Mouse (Mus musculus): Measurements from ENCODE around the gene Pdk3. TPM values are rescaled to one million over a fixed set of nuclear protein-coding genes. Genes with fewer than 3 reads are reported as not detected.

The Pdk3 gene
- polyA plus RNA-seq, 2 experiments, result 31.0 to 56.7 TPM

GRCm38 (mm10) chrX:93732975-93733748 lies 98.8 kb downstream of the Pdk3 start:
- no peak for TF ChIP-seq POLR2A (IDR thresholded peaks at IDR 0.05; ENCODE audit: borderline replicate concordance, extremely low read depth, insufficient read depth, insufficient read length)
- WGBS, result 66% methylated on average over 6 of the region's 6 CpGs

GRCm38 (mm10) chrX:93732407-93732806 lies 99.6 kb downstream of the Pdk3 start:
- H3K9ac ChIP-seq (ENCODE audit: low read depth, low read length, severe bottlenecking), result no peak overlapping the region
- no peak overlapping the region for H3K27ac ChIP-seq (replicated peaks; ENCODE audit: low read depth, low read length)
- DNase-seq (ENCODE audit: low spot score), result no peak
- ATAC-seq (ENCODE audit: low FRiP score, low read depth), result no peak
- TF ChIP-seq POLR2A (IDR thresholded peaks at IDR 0.05; ENCODE audit: borderline replicate concordance, extremely low read depth, insufficient read depth, insufficient read length), result no peak
- no peak overlapping the region for H3K4me3 ChIP-seq (replicated peaks; ENCODE audit: low read length)
- no peaks in the 10 kb centered on the region for H3K9me3 ChIP-seq (ENCODE audit: control insufficient read depth, low read length)
- no peak overlapping the region for H3K4me2 ChIP-seq (replicated peaks; ENCODE audit: low read depth, low read length, severe bottlenecking)
- H3K36me3 ChIP-seq (ENCODE audit: control insufficient read depth, insufficient read depth, low read length), result no peaks in the 10 kb centered on the region
- H3K4me1 ChIP-seq (ENCODE audit: control insufficient read depth, insufficient read depth, low read length), result no peaks in the 10 kb centered on the region
- no peaks in the 10 kb centered on the region for H3K27me3 ChIP-seq (ENCODE audit: control insufficient read depth, insufficient read depth, low read length)

More at GRCm38 (mm10) chrX:93732975-93733748, 98.8 kb downstream of the Pdk3 start:
- H3K9ac ChIP-seq (ENCODE audit: low read depth, low read length, severe bottlenecking), result no peak overlapping the region
- H3K36me3 ChIP-seq (ENCODE audit: control insufficient read depth, insufficient read depth, low read length), result no peaks in the 10 kb centered on the region
- H3K9me3 ChIP-seq (ENCODE audit: control insufficient read depth, low read length), result no peaks in the 10 kb centered on the region
- DNase-seq (ENCODE audit: low spot score) (no peak), ATAC-seq (ENCODE audit: low FRiP score, low read depth) (no peak)
- H3K4me2 ChIP-seq (replicated peaks; ENCODE audit: low read depth, low read length, severe bottlenecking), result no peak overlapping the region
- no peak overlapping the region for H3K27ac ChIP-seq (replicated peaks; ENCODE audit: low read depth, low read length)
- no peak overlapping the region for H3K4me3 ChIP-seq (replicated peaks; ENCODE audit: low read length)
- H3K4me1 ChIP-seq (ENCODE audit: control insufficient read depth, insufficient read depth, low read length), result no peaks in the 10 kb centered on the region
- no peaks in the 10 kb centered on the region for H3K27me3 ChIP-seq (ENCODE audit: control insufficient read depth, insufficient read depth, low read length)

- WGBS, result 91% methylated on average over 8 of the region's 8 CpGs
These were observed 101.1 kb downstream of the Pdk3 start for GRCm38 (mm10) chrX:93730854-93731253.

GRCm38 (mm10) chrX:93729529-93729928 lies 102.5 kb downstream of the Pdk3 start:
- Histone ChIP-seq H3K9ac (ENCODE audit: low read depth, low read length, severe bottlenecking) (no peak overlapping the region), H3K4me3 (replicated peaks; ENCODE audit: low read length) (no peak overlapping the region), H3K27ac (replicated peaks; ENCODE audit: low read depth, low read length) (no peak overlapping the region), H3K36me3 (ENCODE audit: control insufficient read depth, insufficient read depth, low read length) (no peaks in the 10 kb centered on the region), H3K27me3 (ENCODE audit: control insufficient read depth, insufficient read depth, low read length) (no peaks in the 10 kb centered on the region), H3K4me2 (replicated peaks; ENCODE audit: low read depth, low read length, severe bottlenecking) (no peak overlapping the region), H3K9me3 (ENCODE audit: control insufficient read depth, low read length) (no peaks in the 10 kb centered on the region), H3K4me1 (ENCODE audit: control insufficient read depth, insufficient read depth, low read length) (no peaks in the 10 kb centered on the region)
- no peak for ATAC-seq (ENCODE audit: low FRiP score, low read depth)
- no peak for TF ChIP-seq POLR2A (IDR thresholded peaks at IDR 0.05; ENCODE audit: borderline replicate concordance, extremely low read depth, insufficient read depth, insufficient read length)
- DNase-seq (ENCODE audit: low spot score), result no peak
- WGBS, result 84% methylated on average over 1 of the region's 1 CpGs

More at GRCm38 (mm10) chrX:93730854-93731253, 101.1 kb downstream of the Pdk3 start:
- ATAC-seq (ENCODE audit: low FRiP score, low read depth) (no peak), DNase-seq (ENCODE audit: low spot score) (no peak)
- no peak overlapping the region for H3K9ac ChIP-seq (ENCODE audit: low read depth, low read length, severe bottlenecking)
- H3K9me3 ChIP-seq (ENCODE audit: control insufficient read depth, low read length), result no peaks in the 10 kb centered on the region
- H3K36me3 ChIP-seq (ENCODE audit: control insufficient read depth, insufficient read depth, low read length), result no peaks in the 10 kb centered on the region
- no peak overlapping the region for H3K4me3 ChIP-seq (replicated peaks; ENCODE audit: low read length)
- no peaks in the 10 kb centered on the region for H3K4me1 ChIP-seq (ENCODE audit: control insufficient read depth, insufficient read depth, low read length)
- no peak overlapping the region for H3K27ac ChIP-seq (replicated peaks; ENCODE audit: low read depth, low read length)
- H3K4me2 ChIP-seq (replicated peaks; ENCODE audit: low read depth, low read length, severe bottlenecking), result no peak overlapping the region
- TF ChIP-seq POLR2A (IDR thresholded peaks at IDR 0.05; ENCODE audit: borderline replicate concordance, extremely low read depth, insufficient read depth, insufficient read length), result no peak
- H3K27me3 ChIP-seq (ENCODE audit: control insufficient read depth, insufficient read depth, low read length), result no peaks in the 10 kb centered on the region

Other genes starting within 250 kb of the Pdk3 start
- gene Pola1, start 200.0 kb downstream of the Pdk3 start, polyA plus RNA-seq (2012; rRNA removed), result 7.3 and 9.2 TPM in 2 replicates
- gene Pola1, start 200.0 kb downstream of the Pdk3 start, polyA plus RNA-seq (2014; fragmentation: Nextera tagmentation; extraction: Ambion mirVana), result 14.2 and 14.5 TPM in 2 replicates
- 3.3 and 3.4 TPM in 2 replicates for gene Pcyt1b, start 177.3 kb downstream of the Pdk3 start, polyA plus RNA-seq (2012; rRNA removed)
- 2.1 and 2.4 TPM in 2 replicates for gene Pcyt1b, start 177.3 kb downstream of the Pdk3 start, polyA plus RNA-seq (2014; fragmentation: Nextera tagmentation; extraction: Ambion mirVana)
- gene AU015836, start 136.5 kb upstream of the Pdk3 start, polyA plus RNA-seq (2012; rRNA removed), result 0.32 and 0.33 TPM in 2 replicates
- 0.19 and 0.23 TPM in 2 replicates for gene AU015836, start 136.5 kb upstream of the Pdk3 start, polyA plus RNA-seq (2014; fragmentation: Nextera tagmentation; extraction: Ambion mirVana)

Data from limb, embryonic 14.5 days (tissue).